Mouse (Mus musculus): ENCODE data around the gene Pigp. TPM values are rescaled to one million over a fixed set of nuclear protein-coding genes. Genes with fewer than 3 reads are reported as not detected.

The Pigp gene
- total RNA-seq, 1 experiment, result 30.5 TPM

DNA sequence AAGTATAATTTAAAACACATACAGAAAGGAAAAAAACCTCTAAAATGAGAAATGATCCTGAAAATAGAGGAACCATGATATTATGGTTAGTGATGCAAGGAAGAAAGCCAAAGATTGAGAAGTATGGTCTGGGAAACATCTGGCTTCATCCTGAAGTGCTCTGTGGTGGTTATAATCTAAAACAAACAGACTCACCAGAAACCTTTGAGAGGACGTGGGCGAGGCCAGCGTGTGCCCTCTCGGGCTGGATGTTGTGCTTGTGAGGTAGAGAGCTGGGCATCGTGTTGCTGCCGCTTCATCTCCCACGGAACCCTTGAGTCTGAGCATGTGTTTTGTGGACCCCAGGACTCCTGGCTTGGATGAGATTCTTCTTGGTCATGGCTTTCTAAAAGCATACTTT lies 25.0 kb upstream of the Pigp start:
- Histone ChIP-seq H3K4me3 (ENCODE audit: insufficient read depth in 1 of 2, low read depth in 1 of 2, low read length in 2 of 2, poor library complexity in 1 of 2, severe bottlenecking in 1 of 2) (no peak overlapping the region), H3K9me3 (ENCODE audit: control insufficient read depth, insufficient read depth, low read depth, low read length) (no peaks in the 10 kb centered on the region), H3K36me3 (ENCODE audit: control insufficient read depth, insufficient read depth, low read length, poor library complexity, severe bottlenecking) (peaks cover 5% of the 10 kb centered on the region), H3K27ac (ENCODE audit: insufficient read depth, low read depth, low read length, poor library complexity, severe bottlenecking) (no peak overlapping the region), H3K4me1 (ENCODE audit: control insufficient read depth in 2 of 2, insufficient read depth in 2 of 2, low read length in 2 of 2, poor library complexity in 1 of 2) (no peaks in the 10 kb centered on the region), H3K9ac (ENCODE audit: insufficient read depth, low read depth, low read length, poor library complexity, severe bottlenecking) (no peak overlapping the region)
- no peak for DNase-seq (ENCODE audit: low read depth, low spot score)
- in situ Hi-C loops (cut with MboI; ENCODE audit: low sequenced_read_pairs in 2 of 2, unreplicated experiment in 2 of 2), result no loop called here
- no peak for TF ChIP-seq HCFC1 (IDR thresholded peaks at IDR 0.05; ENCODE audit: borderline replicate concordance, insufficient read depth, low read length)
- no peak for TF ChIP-seq CHD2 (IDR thresholded peaks at IDR 0.05; ENCODE audit: low read depth, low read length)
- no peak for TF ChIP-seq ZNF384 (IDR thresholded peaks at IDR 0.05; ENCODE audit: low read depth, low read length)
- TF ChIP-seq ZC3H11A (IDR thresholded peaks at IDR 0.05; ENCODE audit: borderline replicate concordance, low read depth, low read length), result no peak
- no peak for TF ChIP-seq MAFK (IDR thresholded peaks at IDR 0.05; ENCODE audit: insufficient read depth, low read depth, low read length)

DNA sequence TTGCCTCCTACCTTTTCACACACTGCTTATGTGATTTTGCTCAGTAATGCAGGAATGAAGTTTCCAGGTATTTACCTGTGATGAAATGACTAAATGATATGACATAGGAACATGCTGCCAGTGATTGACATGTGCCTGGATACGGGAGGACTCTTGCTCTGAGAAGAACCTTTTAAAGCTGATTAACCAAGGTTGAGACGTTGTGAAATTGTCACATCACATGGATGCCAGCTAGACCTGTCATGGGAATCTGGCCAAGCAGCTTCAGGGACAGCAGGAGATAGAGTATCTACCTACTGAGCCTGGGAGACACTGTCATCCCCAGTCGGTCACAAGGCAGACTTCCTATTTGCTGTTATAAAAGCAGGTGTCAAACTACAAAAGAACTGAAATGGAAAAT lies 23.4 kb upstream of the Pigp start:
- in situ Hi-C loops (cut with MboI; ENCODE audit: low sequenced_read_pairs in 2 of 2, unreplicated experiment in 2 of 2), result no loop called here
- no peak overlapping the region for H3K9ac ChIP-seq (ENCODE audit: insufficient read depth, low read depth, low read length, poor library complexity, severe bottlenecking)
- DNase-seq (ENCODE audit: low read depth, low spot score), result no peak
- H3K27ac ChIP-seq (ENCODE audit: insufficient read depth, low read depth, low read length, poor library complexity, severe bottlenecking), result no peak overlapping the region
- H3K4me1 ChIP-seq (ENCODE audit: control insufficient read depth in 2 of 2, insufficient read depth in 2 of 2, low read length in 2 of 2, poor library complexity in 1 of 2), result no peaks in the 10 kb centered on the region
- no peak overlapping the region for H3K4me3 ChIP-seq (ENCODE audit: insufficient read depth in 1 of 2, low read depth in 1 of 2, low read length in 2 of 2, poor library complexity in 1 of 2, severe bottlenecking in 1 of 2)
- TF ChIP-seq ZC3H11A (IDR thresholded peaks at IDR 0.05; ENCODE audit: borderline replicate concordance, low read depth, low read length) (no peak), CHD2 (IDR thresholded peaks at IDR 0.05; ENCODE audit: low read depth, low read length) (no peak), ZNF384 (IDR thresholded peaks at IDR 0.05; ENCODE audit: low read depth, low read length) (no peak), MAFK (IDR thresholded peaks at IDR 0.05; ENCODE audit: insufficient read depth, low read depth, low read length) (no peak), HCFC1 (IDR thresholded peaks at IDR 0.05; ENCODE audit: borderline replicate concordance, insufficient read depth, low read length) (no peak)
- H3K9me3 ChIP-seq (ENCODE audit: control insufficient read depth, insufficient read depth, low read depth, low read length), result no peaks in the 10 kb centered on the region
- H3K36me3 ChIP-seq (ENCODE audit: control insufficient read depth, insufficient read depth, low read length, poor library complexity, severe bottlenecking), result peaks cover 5% of the 10 kb centered on the region

DNA sequence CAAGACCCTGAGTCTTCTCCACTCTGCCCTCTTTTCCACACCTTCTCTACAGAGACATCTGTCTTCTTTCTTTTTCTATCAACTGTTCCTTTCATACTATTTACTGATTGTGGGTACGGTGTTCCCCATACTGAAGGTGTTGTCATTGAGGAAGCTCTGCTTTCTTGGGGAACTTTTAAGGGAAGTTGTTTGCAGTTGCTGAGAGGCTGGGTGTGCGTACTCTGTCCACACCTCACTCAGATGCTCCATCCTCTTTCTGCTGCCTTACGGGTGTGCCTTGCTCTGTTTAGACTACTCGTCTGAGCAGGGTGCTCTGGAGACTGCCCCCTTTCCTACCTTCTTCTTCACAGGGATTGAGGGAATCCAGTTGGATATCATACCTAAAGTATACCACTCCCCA lies 20.7 kb upstream of the Pigp start:
- TF ChIP-seq ZNF384 (IDR thresholded peaks at IDR 0.05; ENCODE audit: low read depth, low read length), result no peak
- no peak for TF ChIP-seq ZC3H11A (IDR thresholded peaks at IDR 0.05; ENCODE audit: borderline replicate concordance, low read depth, low read length)
- TF ChIP-seq MAFK (IDR thresholded peaks at IDR 0.05; ENCODE audit: insufficient read depth, low read depth, low read length), result no peak
- TF ChIP-seq CHD2 (IDR thresholded peaks at IDR 0.05; ENCODE audit: low read depth, low read length), result no peak
- TF ChIP-seq HCFC1 (IDR thresholded peaks at IDR 0.05; ENCODE audit: borderline replicate concordance, insufficient read depth, low read length), result no peak
- H3K36me3 ChIP-seq (ENCODE audit: control insufficient read depth, insufficient read depth, low read length, poor library complexity, severe bottlenecking), result peaks cover 5% of the 10 kb centered on the region
- H3K9me3 ChIP-seq (ENCODE audit: control insufficient read depth, insufficient read depth, low read depth, low read length), result no peaks in the 10 kb centered on the region
- H3K4me3 ChIP-seq (ENCODE audit: insufficient read depth in 1 of 2, low read depth in 1 of 2, low read length in 2 of 2, poor library complexity in 1 of 2, severe bottlenecking in 1 of 2), result no peak overlapping the region
- in situ Hi-C loops (cut with MboI; ENCODE audit: low sequenced_read_pairs in 2 of 2, unreplicated experiment in 2 of 2), result no loop called here
- no peak for DNase-seq (ENCODE audit: low read depth, low spot score)
- H3K9ac ChIP-seq (ENCODE audit: insufficient read depth, low read depth, low read length, poor library complexity, severe bottlenecking), result no peak overlapping the region
- H3K27ac ChIP-seq (ENCODE audit: insufficient read depth, low read depth, low read length, poor library complexity, severe bottlenecking), result no peak overlapping the region
- H3K4me1 ChIP-seq (ENCODE audit: control insufficient read depth in 2 of 2, insufficient read depth in 2 of 2, low read length in 2 of 2, poor library complexity in 1 of 2), result no peaks in the 10 kb centered on the region

- Histone ChIP-seq H3K36me3 (ENCODE audit: control insufficient read depth, insufficient read depth, low read length, poor library complexity, severe bottlenecking) (no peaks in the 10 kb centered on the region), H3K27ac (ENCODE audit: insufficient read depth, low read depth, low read length, poor library complexity, severe bottlenecking) (no peak overlapping the region), H3K4me1 (ENCODE audit: control insufficient read depth in 2 of 2, insufficient read depth in 2 of 2, low read length in 2 of 2, poor library complexity in 1 of 2) (no peaks in the 10 kb centered on the region), H3K9ac (ENCODE audit: insufficient read depth, low read depth, low read length, poor library complexity, severe bottlenecking) (no peak overlapping the region), H3K4me3 (ENCODE audit: insufficient read depth in 1 of 2, low read depth in 1 of 2, low read length in 2 of 2, poor library complexity in 1 of 2, severe bottlenecking in 1 of 2) (no peak overlapping the region), H3K9me3 (ENCODE audit: control insufficient read depth, insufficient read depth, low read depth, low read length) (no peaks in the 10 kb centered on the region)
- in situ Hi-C loops (cut with MboI; ENCODE audit: low sequenced_read_pairs in 2 of 2, unreplicated experiment in 2 of 2), result no loop called here
- no peak for DNase-seq (ENCODE audit: low read depth, low spot score)
- TF ChIP-seq HCFC1 (IDR thresholded peaks at IDR 0.05; ENCODE audit: borderline replicate concordance, insufficient read depth, low read length) (no peak), ZC3H11A (IDR thresholded peaks at IDR 0.05; ENCODE audit: borderline replicate concordance, low read depth, low read length) (no peak)
Measured at GRCm38 (mm10) chr16:94387690-94388089, 16.0 kb upstream of the Pigp start.

DNA sequence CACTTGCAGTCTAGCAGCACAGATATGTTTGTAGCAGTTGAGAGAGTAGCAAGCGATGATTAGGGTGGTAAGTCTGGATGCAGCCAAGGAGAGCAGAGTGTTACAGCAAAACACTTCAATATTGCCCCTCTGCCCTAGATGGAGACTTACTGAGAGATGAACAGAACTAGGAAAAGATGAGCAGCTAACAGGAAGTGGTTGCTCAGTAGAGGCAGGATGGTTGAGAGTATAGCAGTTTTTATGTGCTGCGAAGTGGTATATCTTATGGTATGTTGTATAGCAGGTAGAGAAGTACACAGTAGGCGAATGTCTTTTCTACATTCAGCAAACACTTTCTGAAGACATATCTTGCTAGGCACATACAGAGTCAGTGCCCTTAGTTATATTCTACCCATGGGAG lies 11.6 kb upstream of the Pigp start:
- TF ChIP-seq ZC3H11A (IDR thresholded peaks at IDR 0.05; ENCODE audit: borderline replicate concordance, low read depth, low read length), result no peak
- TF ChIP-seq ZNF384 (IDR thresholded peaks at IDR 0.05; ENCODE audit: low read depth, low read length), result no peak
- no peak for TF ChIP-seq HCFC1 (IDR thresholded peaks at IDR 0.05; ENCODE audit: borderline replicate concordance, insufficient read depth, low read length)
- no peak for TF ChIP-seq MAFK (IDR thresholded peaks at IDR 0.05; ENCODE audit: insufficient read depth, low read depth, low read length)
- Histone ChIP-seq H3K27ac (ENCODE audit: insufficient read depth, low read depth, low read length, poor library complexity, severe bottlenecking) (no peak overlapping the region), H3K4me3 (ENCODE audit: insufficient read depth in 1 of 2, low read depth in 1 of 2, low read length in 2 of 2, poor library complexity in 1 of 2, severe bottlenecking in 1 of 2) (no peak overlapping the region), H3K4me1 (ENCODE audit: control insufficient read depth in 2 of 2, insufficient read depth in 2 of 2, low read length in 2 of 2, poor library complexity in 1 of 2) (peaks cover 0 to 2% of the 10 kb centered on the region in 2 experiments; a peak in 1 of 4 replicates), H3K36me3 (ENCODE audit: control insufficient read depth, insufficient read depth, low read length, poor library complexity, severe bottlenecking) (no peaks in the 10 kb centered on the region), H3K9me3 (ENCODE audit: control insufficient read depth, insufficient read depth, low read depth, low read length) (no peaks in the 10 kb centered on the region), H3K9ac (ENCODE audit: insufficient read depth, low read depth, low read length, poor library complexity, severe bottlenecking) (no peak overlapping the region)
- in situ Hi-C loops (cut with MboI; ENCODE audit: low sequenced_read_pairs in 2 of 2, unreplicated experiment in 2 of 2), result no loop called here
- no peak for DNase-seq (ENCODE audit: low read depth, low spot score)
